Mouse (Mus musculus) hindbrain, postnatal 0 days (tissue): ENCODE results near the gene Cyp1a1. TPM values are rescaled to one million over a fixed set of nuclear protein-coding genes. Genes with fewer than 3 reads are reported as not detected.
A peak's percentile ranks its signal among the peaks of the same experiment; 100 is the strongest.
"Not testable (repeated sequence)": the region's sequence is repeated elsewhere in the genome, so short reads cannot be mapped to it uniquely, and the experiment has no call there.

Experiments used
- ATAC-seq: fragments of 200-750 bp; cut with Nextera tagmentation; 2 replicates; pipeline ENCODE4 v1.8.0; 2017; ENCODE audit warnings: mild to moderate bottlenecking, moderate TSS enrichment, moderate library complexity
- DNase-seq: peaks from one replicate; pipeline ENCODE4 v3.0.0-alpha.2; 2015; ENCODE audit warnings: low spot score
- H3K27ac ChIP-seq: fragments of 300-500 bp; sonication (generic); 2 replicates; pipeline ENCODE4 v1.5.1; 2014; ENCODE audit warnings: mild to moderate bottlenecking
- H3K27me3 ChIP-seq: fragments of 300-500 bp; sonication (generic); 2 replicates; pipeline ENCODE4 v1.6.1; 2014; ENCODE audit warnings: low read length, mixed read lengths; ENCODE audit not compliant: insufficient read depth
- H3K36me3 ChIP-seq: fragments of 300-500 bp; sonication (generic); 2 replicates; pipeline ENCODE4 v1.6.1; 2014; ENCODE audit warnings: low read length, mixed read lengths; ENCODE audit not compliant: insufficient read depth
- H3K4me1 ChIP-seq: fragments of 300-500 bp; sonication (generic); 2 replicates; pipeline ENCODE4 v1.6.1; 2014; ENCODE audit warnings: antibody characterized with exemption, low read length, mixed read lengths; ENCODE audit not compliant: insufficient read depth
- H3K4me2 ChIP-seq: fragments of 300-500 bp; sonication (generic); 2 replicates; pipeline ENCODE4 v1.6.1; 2014; ENCODE audit warnings: low read depth, mild to moderate bottlenecking, low read length, moderate library complexity, mixed read lengths
- H3K4me3 ChIP-seq: fragments of 300-500 bp; sonication (generic); 2 replicates; pipeline ENCODE4 v1.5.1; 2014; ENCODE audit warnings: low read length
- H3K9ac ChIP-seq: fragments of 300-500 bp; sonication (generic); replicated peaks from 2 replicates; pipeline ENCODE4 v1.6.1; 2014; ENCODE audit warnings: mild to moderate bottlenecking, low read length, moderate library complexity, mixed read lengths
- H3K9me3 ChIP-seq: fragments of 300-500 bp; sonication (generic); 2 replicates; pipeline ENCODE4 v1.6.1; 2016; ENCODE audit warnings: low read length, mixed read lengths
- CTCF ChIP-seq: IDR thresholded peaks from 2 replicates; pipeline ENCODE4 v1.5.1; 2016; ENCODE audit warnings: antibody characterized with exemption, control low read depth, low read depth
- WGBS: fragments of 180-500 bp; shearing (Covaris S2); extraction: QIAGEN DNeasy Blood & Tissue Kit; methylation state at CpG from one replicate; pipeline ENCODE4 v1.1.7; 2014; 5-methylcytosine and 5-hydroxymethylcytosine counted together
- polyA plus RNA-seq: library from polyadenylated mRNA; unstranded; fragments of >200 nt; fragmentation: Nextera tagmentation; extraction: Ambion mirVana; gene quantifications from 2 replicates; pipeline ENCODE4 v1.2.1, GENCODE M21; 2015
- total RNA-seq: library from RNA; depleted of rRNA; stranded (reverse); fragments of >200 nt; gene quantifications from 2 replicates; pipeline ENCODE4 v1.2.3, GENCODE M21; 2014

Cyp1a1 gene
- total and polyA plus RNA-seq, 2 experiments from 2014 or later, result 0.05 to 0.24 TPM

GRCm38 (mm10) chr9:57697380-57697779, 9.7 kb downstream of the Cyp1a1 start:
- DNase-seq (no peak), ATAC-seq (no peak)
- Histone ChIP-seq H3K9ac (no peak overlapping the region), H3K36me3 (no peaks in the 10 kb centered on the region), H3K27me3 (no peaks in the 10 kb centered on the region), H3K4me2 (no peak overlapping the region), H3K4me3 (no peak overlapping the region), H3K9me3 (no peaks in the 10 kb centered on the region), H3K4me1 (peaks cover 14% of the 10 kb centered on the region; the same call in 1 of the 2 replicates), H3K27ac (no peak overlapping the region)
- TF ChIP-seq CTCF, result no peak
- WGBS, result 26% methylated on average over 4 of the region's 4 CpGs

- Histone ChIP-seq H3K9ac (no peak overlapping the region), H3K27me3 (no peaks in the 10 kb centered on the region)
These were observed 10.9 kb downstream of the Cyp1a1 start for GRCm38 (mm10) chr9:57698466-57699150.

GRCm38 (mm10) chr9:57706496-57706895, 18.8 kb downstream of the Cyp1a1 start:
- H3K4me2 ChIP-seq, result no peak overlapping the region
- ATAC-seq (no peak), DNase-seq (no peak)
- no peaks in the 10 kb centered on the region for H3K27me3 ChIP-seq
- H3K36me3 ChIP-seq, result no peaks in the 10 kb centered on the region
- no peak for TF ChIP-seq CTCF
- H3K9me3 ChIP-seq, result no peaks in the 10 kb centered on the region
- H3K27ac ChIP-seq, result no peak overlapping the region
- no peak overlapping the region for H3K4me3 ChIP-seq
- H3K9ac ChIP-seq, result no peak overlapping the region
- 79% methylated on average over 3 of the region's 3 CpGs for WGBS
- H3K4me1 ChIP-seq, result peaks cover 8% of the 10 kb centered on the region; the same call in 1 of the 2 replicates

More at GRCm38 (mm10) chr9:57698466-57699150, 10.9 kb downstream of the Cyp1a1 start:
- DNase-seq, result peak; percentile 62
- no peak overlapping the region for H3K4me3 ChIP-seq
- 93% methylated on average over 1 of the region's 1 CpGs for WGBS
- no peak for ATAC-seq
- no peaks in the 10 kb centered on the region for H3K36me3 ChIP-seq
- no peak overlapping the region for H3K4me2 ChIP-seq
- no peak overlapping the region for H3K27ac ChIP-seq
- H3K4me1 ChIP-seq, result peaks cover 14% of the 10 kb centered on the region; the same call in 1 of the 2 replicates
- no peak for TF ChIP-seq CTCF
- no peaks in the 10 kb centered on the region for H3K9me3 ChIP-seq

GRCm38 (mm10) chr9:57708068-57708719, 20.5 kb downstream of the Cyp1a1 start, which contains the start of gene Edc3:
Gene Edc3 (plus strand): TSS chr9:57708540.
- WGBS, result under 1% methylated on average over 23 of the region's 23 CpGs

GRCm38 (mm10) chr9:57708720-57709274, 21.1 kb downstream of the Cyp1a1 start:
- DNase-seq, result peak; percentile 78
- no peaks in the 10 kb centered on the region for H3K9me3 ChIP-seq
- no peak for TF ChIP-seq CTCF
- H3K27me3 ChIP-seq, result no peaks in the 10 kb centered on the region
- H3K4me1 ChIP-seq, result peaks cover 8% of the 10 kb centered on the region; the same call in 1 of the 2 replicates
- 5% methylated on average over 35 of the region's 39 CpGs for WGBS
- peak overlapping the region; percentile 91 for H3K27ac ChIP-seq
- ATAC-seq, result peak; percentile 77
- peak overlapping the region; percentile 86 for H3K9ac ChIP-seq
- H3K4me3 ChIP-seq, result peak overlapping the region; percentile 92
- H3K36me3 ChIP-seq, result peaks cover 7% of the 10 kb centered on the region; the same call in 1 of the 2 replicates
- peak overlapping the region; percentile 88 for H3K4me2 ChIP-seq

More at GRCm38 (mm10) chr9:57708068-57708719, 20.5 kb downstream of the Cyp1a1 start, which contains the start of gene Edc3:
- Histone ChIP-seq H3K4me1 (peaks cover 8% of the 10 kb centered on the region; the same call in 1 of the 2 replicates), H3K4me3 (peak within 1 kb of the TSS; percentile 92), H3K9me3 (no peaks in the 10 kb centered on the region), H3K36me3 (peaks cover 4% of the 10 kb centered on the region; the same call in 1 of the 2 replicates), H3K27me3 (no peaks in the 10 kb centered on the region), H3K27ac (peak within 1 kb of the TSS; percentile 91), H3K4me2 (peak within 1 kb of the TSS; percentile 88), H3K9ac (peak within 1 kb of the TSS; percentile 86)
- ATAC-seq (peak; percentile 96), DNase-seq (peak; percentile 93)
- TF ChIP-seq CTCF, result no peak

- not testable (repeated sequence) for H3K9me3 ChIP-seq, H3K4me1 ChIP-seq, H3K27ac ChIP-seq, H3K4me3 ChIP-seq, H3K27me3 ChIP-seq, H3K9ac ChIP-seq, ATAC-seq, DNase-seq, H3K4me2 ChIP-seq
- WGBS, result 91% methylated on average over 5 of the region's 5 CpGs
- H3K36me3 ChIP-seq, result peaks cover 20% of the 10 kb centered on the region
These were observed 22.5 kb downstream of the Cyp1a1 start for GRCm38 (mm10) chr9:57710214-57710613.
